Mouse (Mus musculus): ENCODE measurements around the gene Rps11. TPM values are rescaled to one million over a fixed set of nuclear protein-coding genes. Genes with fewer than 3 reads are reported as not detected.
"Not testable (repeated sequence)": the region's sequence is repeated elsewhere in the genome, so short reads cannot be mapped to it uniquely, and the experiment has no call there.

Rps11 gene
- polyA plus RNA-seq, 1 experiment from 2014 or later, result 1,701 TPM

- peak overlapping the region; percentile 55 for H3K9ac ChIP-seq (ENCODE audit: low read depth, low read length)
- no peaks in the 10 kb centered on the region for H3K9me3 ChIP-seq (ENCODE audit: control insufficient read depth, low read length)
- H3K36me3 ChIP-seq (ENCODE audit: control insufficient read depth, insufficient read depth, low read length), result peaks cover 43% of the 10 kb centered on the region
- H3K27me3 ChIP-seq (replicated peaks; ENCODE audit: control insufficient read depth, insufficient read depth, low read length), result no peaks in the 10 kb centered on the region
- H3K4me3 ChIP-seq (ENCODE audit: low read length), result peak overlapping the region; percentile 6
- H3K4me1 ChIP-seq (ENCODE audit: control insufficient read depth, insufficient read depth, low read length), result peaks cover 39% of the 10 kb centered on the region
- no peak for ATAC-seq
- H3K27ac ChIP-seq (ENCODE audit: low read length), result peak overlapping the region; percentile 60
- peak overlapping the region; percentile 64 for H3K4me2 ChIP-seq (ENCODE audit: low read depth, low read length)
Measured at GRCm38 (mm10) chr7:45121966-45122365, 2.3 kb downstream of the Rps11 start.

GRCm38 (mm10) chr7:45121404-45121803, 2.8 kb downstream of the Rps11 start:
- Histone ChIP-seq H3K9ac (ENCODE audit: low read depth, low read length) (peak overlapping the region; percentile 55), H3K4me3 (ENCODE audit: low read length) (peak overlapping the region; percentile 6; the same call in 1 of the 2 replicates), H3K27ac (ENCODE audit: low read length) (peak overlapping the region; percentile 60), H3K9me3 (ENCODE audit: control insufficient read depth, low read length) (no peaks in the 10 kb centered on the region), H3K4me2 (ENCODE audit: low read depth, low read length) (peak overlapping the region; percentile 64; the same call in 1 of the 2 replicates), H3K27me3 (replicated peaks; ENCODE audit: control insufficient read depth, insufficient read depth, low read length) (no peaks in the 10 kb centered on the region), H3K4me1 (ENCODE audit: control insufficient read depth, insufficient read depth, low read length) (peaks cover 34% of the 10 kb centered on the region), H3K36me3 (ENCODE audit: control insufficient read depth, insufficient read depth, low read length) (peaks cover 38% of the 10 kb centered on the region)
- ATAC-seq, result no peak
- 50% methylated on average over 8 of the region's 8 CpGs for WGBS

DNA sequence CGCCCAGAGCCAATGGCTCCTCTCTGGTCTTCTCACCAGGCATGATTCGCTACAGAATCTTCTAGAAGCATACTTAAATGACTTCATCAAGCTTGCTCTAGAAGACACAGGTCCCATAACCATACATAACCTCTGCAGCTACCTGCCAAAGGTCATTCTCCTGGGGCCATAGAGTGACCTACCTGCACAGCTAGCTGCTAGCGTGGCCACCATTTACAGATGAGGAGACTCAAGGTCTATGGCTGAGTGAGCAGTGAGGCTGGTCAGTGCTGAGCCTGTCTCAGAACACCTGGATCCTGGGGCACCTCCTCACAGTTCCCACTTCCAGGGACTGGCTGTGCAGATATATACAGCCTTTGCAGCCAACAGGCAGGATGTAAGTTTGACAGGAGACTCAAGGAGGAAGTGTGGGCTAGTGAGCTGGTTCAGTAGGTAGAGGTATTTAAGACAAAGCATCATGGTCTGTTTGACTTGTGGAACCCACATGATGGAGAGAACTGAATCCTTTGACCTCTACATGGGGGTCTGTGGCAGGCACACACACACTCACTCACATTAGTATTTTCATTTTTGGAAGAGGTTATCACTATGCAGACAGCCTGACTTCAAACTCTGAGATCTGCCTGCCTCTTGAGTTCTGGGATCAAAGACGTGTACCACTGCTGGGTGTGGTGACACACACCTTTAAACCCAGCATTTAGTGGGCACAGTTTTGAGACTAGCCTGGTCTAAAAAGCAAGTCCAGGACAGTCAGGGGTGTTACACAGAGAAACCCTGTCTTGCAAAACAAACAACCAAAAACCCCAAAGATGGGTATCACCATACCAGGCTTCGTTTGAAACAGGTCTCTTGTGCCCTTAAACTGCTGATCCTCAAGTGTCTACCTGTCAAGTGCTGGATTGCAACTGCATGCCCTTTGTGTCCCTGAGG, 4.2 kb downstream of the Rps11 start:
- H3K9ac ChIP-seq (ENCODE audit: low read depth, low read length), result no peak overlapping the region
- H3K4me2 ChIP-seq (ENCODE audit: low read depth, low read length), result no peak overlapping the region
- H3K36me3 ChIP-seq (ENCODE audit: control insufficient read depth, insufficient read depth, low read length), result peaks cover 27% of the 10 kb centered on the region
- WGBS, result 72% methylated on average over 5 of the region's 5 CpGs
- H3K27me3 ChIP-seq (replicated peaks; ENCODE audit: control insufficient read depth, insufficient read depth, low read length), result no peaks in the 10 kb centered on the region
- peak overlapping the region; percentile 60 for H3K27ac ChIP-seq (ENCODE audit: low read length)
- peaks cover 28% of the 10 kb centered on the region for H3K4me1 ChIP-seq (ENCODE audit: control insufficient read depth, insufficient read depth, low read length)
- no peak overlapping the region for H3K4me3 ChIP-seq (ENCODE audit: low read length)
- no peak for ATAC-seq
- no peaks in the 10 kb centered on the region for H3K9me3 ChIP-seq (ENCODE audit: control insufficient read depth, low read length)

DNA sequence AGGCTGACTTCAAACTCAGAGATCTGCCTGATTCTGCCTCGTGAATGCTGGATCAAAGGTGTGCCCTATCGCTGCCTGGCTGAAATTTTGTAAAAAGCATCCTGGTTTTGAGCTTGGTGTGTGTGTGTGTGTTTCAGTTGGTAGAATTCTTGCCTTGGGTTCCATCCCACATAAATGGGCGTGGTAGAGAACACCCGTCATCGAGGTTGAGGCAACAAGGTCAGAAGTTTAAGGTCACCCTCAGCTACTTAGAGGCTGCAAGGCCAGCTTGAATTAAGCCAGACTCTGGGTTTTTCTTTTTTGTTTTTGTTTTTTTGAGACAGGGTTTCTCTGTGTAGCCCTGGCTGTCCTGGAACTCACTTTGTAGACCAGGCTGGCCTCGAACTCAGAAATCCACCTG, 5.9 kb downstream of the Rps11 start:
- peaks cover 25% of the 10 kb centered on the region for H3K4me1 ChIP-seq (ENCODE audit: control insufficient read depth, insufficient read depth, low read length)
- H3K9me3 ChIP-seq (ENCODE audit: control insufficient read depth, low read length), result no peaks in the 10 kb centered on the region
- H3K27ac ChIP-seq (ENCODE audit: low read length), result no peak overlapping the region
- H3K9ac ChIP-seq (ENCODE audit: low read depth, low read length), result no peak overlapping the region
- H3K4me2 ChIP-seq (ENCODE audit: low read depth, low read length), result no peak overlapping the region
- 82% methylated on average over 6 of the region's 6 CpGs for WGBS
- H3K27me3 ChIP-seq (replicated peaks; ENCODE audit: control insufficient read depth, insufficient read depth, low read length), result no peaks in the 10 kb centered on the region
- H3K36me3 ChIP-seq (ENCODE audit: control insufficient read depth, insufficient read depth, low read length), result peaks cover 26% of the 10 kb centered on the region
- no peak for ATAC-seq
- no peak overlapping the region for H3K4me3 ChIP-seq (ENCODE audit: low read length)

DNA sequence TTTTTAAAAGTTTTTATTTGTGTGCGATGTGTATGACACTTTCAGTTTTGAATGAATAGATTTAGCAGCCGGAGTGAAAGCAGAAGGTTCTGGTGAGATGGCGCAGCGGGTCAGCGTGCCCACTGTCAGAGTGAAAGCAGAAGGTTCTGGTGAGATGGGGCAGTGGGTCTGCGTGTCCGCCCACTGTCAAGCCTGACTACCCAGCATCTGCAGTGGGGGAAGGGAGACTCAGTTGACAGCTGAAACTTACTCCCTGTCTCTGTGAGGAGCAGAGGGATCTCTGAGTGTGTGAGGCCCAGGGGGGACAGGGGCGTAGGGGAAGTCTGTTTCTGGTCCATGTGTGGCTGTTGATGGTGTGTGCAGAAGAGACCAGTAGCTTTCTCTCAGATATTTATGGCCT, 6.7 kb downstream of the Rps11 start:
- H3K36me3 ChIP-seq (ENCODE audit: control insufficient read depth, insufficient read depth, low read length), result peaks cover 22% of the 10 kb centered on the region
- H3K4me2 ChIP-seq (ENCODE audit: low read depth, low read length), result no peak overlapping the region
- no peak overlapping the region for H3K4me3 ChIP-seq (ENCODE audit: low read length)
- WGBS, result 75% methylated on average over 8 of the region's 8 CpGs
- no peak for ATAC-seq
- 0 out of 2 replicates have a peak overlapping the region, but pooled peaks have one; percentile 15 for H3K27ac ChIP-seq (ENCODE audit: low read length)
- H3K9ac ChIP-seq (ENCODE audit: low read depth, low read length), result no peak overlapping the region
- no peaks in the 10 kb centered on the region for H3K9me3 ChIP-seq (ENCODE audit: control insufficient read depth, low read length)
- H3K4me1 ChIP-seq (ENCODE audit: control insufficient read depth, insufficient read depth, low read length), result peaks cover 21% of the 10 kb centered on the region
- H3K27me3 ChIP-seq (replicated peaks; ENCODE audit: control insufficient read depth, insufficient read depth, low read length), result no peaks in the 10 kb centered on the region

DNA sequence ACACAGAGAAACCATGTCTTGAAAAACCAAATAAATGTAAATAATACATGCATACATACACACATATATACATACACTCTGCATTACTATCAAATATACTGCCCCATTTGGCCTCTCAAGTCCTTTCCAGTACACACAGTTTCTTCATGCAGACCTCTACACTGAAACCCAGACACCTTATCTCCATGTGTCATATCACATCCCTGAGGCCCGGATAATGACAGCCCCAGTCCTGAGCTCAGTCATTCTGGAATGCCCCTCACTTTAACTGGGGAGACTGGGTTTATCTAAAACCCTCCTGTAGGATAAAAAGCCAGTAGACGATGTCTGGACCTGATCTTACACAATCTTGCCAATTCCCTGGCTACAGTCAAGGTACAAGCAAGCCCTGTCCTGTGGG, 10.8 kb downstream of the Rps11 start:
- ATAC-seq, result peak; percentile 58
- H3K27ac ChIP-seq (ENCODE audit: low read length), result peak overlapping the region; percentile 88

DNA sequence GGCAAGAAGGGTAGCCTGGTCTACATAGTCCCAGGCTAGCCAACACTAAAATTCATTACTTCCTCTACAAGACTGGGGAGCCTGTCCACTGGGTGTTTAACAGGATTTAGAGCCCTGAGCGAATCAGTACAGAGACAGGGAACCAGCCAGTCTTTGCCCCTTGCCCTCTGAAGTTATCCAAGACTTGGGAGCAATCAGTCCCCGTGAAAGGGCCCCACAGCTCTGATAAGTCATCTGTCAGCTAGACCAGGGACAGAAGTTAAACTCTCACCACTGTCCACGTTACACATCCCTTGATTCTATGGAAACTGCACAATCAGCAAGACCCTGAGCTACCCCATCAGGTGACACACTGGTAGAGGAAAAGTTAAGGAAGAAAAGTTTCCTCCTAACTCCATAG, 11.7 kb downstream of the Rps11 start:
- peak; percentile 89 for ATAC-seq
- peak overlapping the region; percentile 43 for H3K27ac ChIP-seq (ENCODE audit: low read length)
- WGBS, result 32% methylated on average over 3 of the region's 3 CpGs

More for the DNA sequence above, 10.8 kb downstream of the Rps11 start:
- no peaks in the 10 kb centered on the region for H3K27me3 ChIP-seq (replicated peaks; ENCODE audit: control insufficient read depth, insufficient read depth, low read length)
- no peaks in the 10 kb centered on the region for H3K9me3 ChIP-seq (ENCODE audit: control insufficient read depth, low read length)
- H3K4me2 ChIP-seq (ENCODE audit: low read depth, low read length), result no peak overlapping the region
- WGBS, result 49% methylated on average over 2 of the region's 2 CpGs
- H3K9ac ChIP-seq (ENCODE audit: low read depth, low read length), result 0 out of 2 replicates have a peak overlapping the region, but pooled peaks have one; percentile 33
- H3K4me1 ChIP-seq (ENCODE audit: control insufficient read depth, insufficient read depth, low read length), result peaks cover 15% of the 10 kb centered on the region
- H3K4me3 ChIP-seq (ENCODE audit: low read length), result no peak overlapping the region
- no peaks in the 10 kb centered on the region for H3K36me3 ChIP-seq (ENCODE audit: control insufficient read depth, insufficient read depth, low read length)

GRCm38 (mm10) chr7:45111940-45112339, 12.3 kb downstream of the Rps11 start:
- H3K4me3 ChIP-seq (ENCODE audit: low read length), result no peak overlapping the region
- WGBS, result 45% methylated on average over 2 of the region's 2 CpGs
- no peak for ATAC-seq

More for the DNA sequence above, 11.7 kb downstream of the Rps11 start:
- Histone ChIP-seq H3K4me1 (ENCODE audit: control insufficient read depth, insufficient read depth, low read length) (peaks cover 15% of the 10 kb centered on the region), H3K4me2 (ENCODE audit: low read depth, low read length) (no peak overlapping the region), H3K9ac (ENCODE audit: low read depth, low read length) (no peak overlapping the region), H3K9me3 (ENCODE audit: control insufficient read depth, low read length) (no peaks in the 10 kb centered on the region), H3K36me3 (ENCODE audit: control insufficient read depth, insufficient read depth, low read length) (no peaks in the 10 kb centered on the region), H3K4me3 (ENCODE audit: low read length) (no peak overlapping the region), H3K27me3 (replicated peaks; ENCODE audit: control insufficient read depth, insufficient read depth, low read length) (no peaks in the 10 kb centered on the region)

DNA sequence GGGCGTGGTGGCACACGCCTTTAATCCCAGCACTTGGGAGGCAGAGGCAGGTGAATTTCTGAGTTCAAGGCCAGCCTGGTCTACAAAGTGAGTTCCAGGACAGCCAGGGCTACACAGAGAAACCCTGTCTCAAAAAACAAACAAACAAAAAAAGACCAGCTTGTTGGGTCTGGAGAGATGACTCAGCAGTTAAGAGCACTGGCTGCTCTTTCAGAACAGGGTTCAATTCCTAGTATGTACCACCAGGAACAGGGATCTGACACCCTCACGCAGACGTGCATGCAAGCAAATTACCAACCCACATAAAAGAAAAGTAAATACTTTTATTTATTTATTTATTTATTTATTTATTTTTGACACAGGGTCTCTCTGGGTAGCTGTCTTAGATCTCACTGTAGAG, 14.2 kb downstream of the Rps11 start:
- ATAC-seq; H3K27ac ChIP-seq (ENCODE audit: low read length); H3K36me3 ChIP-seq (ENCODE audit: control insufficient read depth, insufficient read depth, low read length); H3K4me3 ChIP-seq (ENCODE audit: low read length); H3K4me1 ChIP-seq (ENCODE audit: control insufficient read depth, insufficient read depth, low read length); H3K27me3 ChIP-seq (replicated peaks; ENCODE audit: control insufficient read depth, insufficient read depth, low read length); H3K9me3 ChIP-seq (ENCODE audit: control insufficient read depth, low read length); H3K4me2 ChIP-seq (ENCODE audit: low read depth, low read length); H3K9ac ChIP-seq (ENCODE audit: low read depth, low read length): not testable (repeated sequence)
- WGBS, result 92% methylated on average over 4 of the region's 4 CpGs

More at GRCm38 (mm10) chr7:45111940-45112339, 12.3 kb downstream of the Rps11 start:
- no peaks in the 10 kb centered on the region for H3K27me3 ChIP-seq (replicated peaks; ENCODE audit: control insufficient read depth, insufficient read depth, low read length)
- no peaks in the 10 kb centered on the region for H3K36me3 ChIP-seq (ENCODE audit: control insufficient read depth, insufficient read depth, low read length)
- H3K4me2 ChIP-seq (ENCODE audit: low read depth, low read length), result no peak overlapping the region
- H3K27ac ChIP-seq (ENCODE audit: low read length), result peak overlapping the region; percentile 43
- no peaks in the 10 kb centered on the region for H3K9me3 ChIP-seq (ENCODE audit: control insufficient read depth, low read length)
- no peak overlapping the region for H3K9ac ChIP-seq (ENCODE audit: low read depth, low read length)
- peaks cover 12% of the 10 kb centered on the region for H3K4me1 ChIP-seq (ENCODE audit: control insufficient read depth, insufficient read depth, low read length)
